Mouse (Mus musculus): ENCODE data around the gene Thsd1. TPM values are rescaled to one million over a fixed set of nuclear protein-coding genes. Genes with fewer than 3 reads are reported as not detected.
A peak's percentile ranks its signal among the peaks of the same experiment; 100 is the strongest.

Gene Thsd1
- polyA plus RNA-seq (2016; fragmentation: Nextera tagmentation; extraction: Ambion mirVana) = 9.2 and 11.4 TPM in 2 replicates

- peak within 1 kb of the TSS; percentile 62 for H3K4me3 ChIP-seq
- no peaks in the 10 kb centered on the region for H3K9me3 ChIP-seq
- 1% methylated on average over 39 of the region's 39 CpGs for WGBS
- DNase-seq (ENCODE audit: low spot score) = peak; percentile 58
- peaks cover 15% of the 10 kb centered on the region for H3K36me3 ChIP-seq
- H3K4me1 ChIP-seq (replicated peaks) = peaks cover 17% of the 10 kb centered on the region
- H3K27ac ChIP-seq = peak within 1 kb of the TSS; percentile 36; the same call in 1 of the 2 replicates
- peaks cover 30% of the 10 kb centered on the region for H3K27me3 ChIP-seq (ENCODE audit: insufficient read depth, poor library complexity, severe bottlenecking)
Observed at GRCm38 (mm10) chr8:22227061-22227877, at the start of gene Thsd1. TSS of gene Thsd1 (plus strand) at chr8:22227313.

- Histone ChIP-seq H3K27me3 (ENCODE audit: insufficient read depth, poor library complexity, severe bottlenecking) (no peaks in the 10 kb centered on the region; the same call in 1 of the 2 replicates), H3K4me1 (replicated peaks) (peaks cover 12% of the 10 kb centered on the region), H3K36me3 (0 out of 2 replicates have a peak, but pooled peaks cover 5% of the 10 kb centered on the region), H3K27ac (peak overlapping the region; percentile 96), H3K9me3 (no peaks in the 10 kb centered on the region), H3K4me3 (peak overlapping the region; percentile 70)
- peak; percentile 41 for DNase-seq (ENCODE audit: low spot score)
- 1% methylated on average over 3 of the region's 3 CpGs for WGBS
Observed at GRCm38 (mm10) chr8:22184884-22185283, 42.2 kb upstream of the Thsd1 start.

DNA sequence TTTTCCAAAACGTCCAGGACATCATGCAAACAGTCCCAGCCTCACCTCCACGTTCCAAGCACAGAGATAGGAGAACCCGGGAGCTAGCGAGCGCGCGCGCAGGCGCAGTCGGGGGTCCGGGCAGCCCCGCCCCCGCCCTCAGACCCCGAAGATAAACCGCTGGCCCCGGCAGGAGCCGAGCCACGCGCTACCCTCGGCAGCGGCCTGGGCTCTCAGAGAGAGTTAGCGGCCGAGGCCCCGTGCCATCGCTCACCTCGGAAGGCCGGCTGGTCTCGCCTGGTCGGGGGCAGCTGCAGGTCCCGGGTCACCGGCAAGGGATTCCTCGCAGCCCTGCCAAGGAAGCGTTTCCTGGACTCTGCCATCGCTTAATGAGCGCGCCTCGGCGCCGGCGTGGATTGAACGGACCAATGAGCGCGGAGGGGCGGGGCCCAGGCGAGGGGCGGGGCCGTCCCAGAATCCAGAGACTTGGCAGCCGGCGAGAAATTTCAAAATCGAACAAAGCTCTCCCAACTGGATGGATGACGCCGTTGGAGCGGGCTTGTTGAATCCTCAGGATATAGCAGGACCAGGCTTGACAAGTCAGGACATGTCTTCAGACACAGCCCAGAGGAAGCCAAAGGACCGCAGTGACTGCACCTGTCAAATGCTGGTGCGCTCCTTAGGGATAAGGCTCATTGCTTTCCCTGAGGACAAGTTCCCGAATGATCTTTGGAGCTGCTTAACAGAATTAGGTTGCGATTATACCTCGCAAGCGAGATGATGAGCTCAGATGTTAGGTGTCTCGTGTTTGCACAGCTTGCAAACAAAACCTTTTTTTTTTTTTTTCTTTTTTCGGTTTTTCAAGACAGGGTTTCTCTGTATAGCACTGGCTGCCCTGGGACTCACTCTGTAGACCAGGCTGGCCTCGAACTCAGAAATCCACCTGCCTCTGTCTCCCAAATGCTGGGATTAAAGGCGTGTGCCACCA is 41.4 kb upstream of the Thsd1 start, which contains the start of gene Ckap2:
Gene Ckap2, minus strand, starts transcription at position 389 of the 967 bp plus-strand sequence.
- H3K9me3 ChIP-seq = no peaks in the 10 kb centered on the region
- peak within 1 kb of the TSS; percentile 96 for H3K27ac ChIP-seq
- peak within 1 kb of the TSS; percentile 70 for H3K4me3 ChIP-seq
- WGBS = 3% methylated on average over 63 of the region's 63 CpGs
- H3K27me3 ChIP-seq (ENCODE audit: insufficient read depth, poor library complexity, severe bottlenecking) = no peaks in the 10 kb centered on the region; the same call in 1 of the 2 replicates
- no peaks in the 10 kb centered on the region for H3K36me3 ChIP-seq
- H3K4me1 ChIP-seq (replicated peaks) = peaks cover 12% of the 10 kb centered on the region
- peak; percentile 97 for DNase-seq (ENCODE audit: low spot score)

DNA sequence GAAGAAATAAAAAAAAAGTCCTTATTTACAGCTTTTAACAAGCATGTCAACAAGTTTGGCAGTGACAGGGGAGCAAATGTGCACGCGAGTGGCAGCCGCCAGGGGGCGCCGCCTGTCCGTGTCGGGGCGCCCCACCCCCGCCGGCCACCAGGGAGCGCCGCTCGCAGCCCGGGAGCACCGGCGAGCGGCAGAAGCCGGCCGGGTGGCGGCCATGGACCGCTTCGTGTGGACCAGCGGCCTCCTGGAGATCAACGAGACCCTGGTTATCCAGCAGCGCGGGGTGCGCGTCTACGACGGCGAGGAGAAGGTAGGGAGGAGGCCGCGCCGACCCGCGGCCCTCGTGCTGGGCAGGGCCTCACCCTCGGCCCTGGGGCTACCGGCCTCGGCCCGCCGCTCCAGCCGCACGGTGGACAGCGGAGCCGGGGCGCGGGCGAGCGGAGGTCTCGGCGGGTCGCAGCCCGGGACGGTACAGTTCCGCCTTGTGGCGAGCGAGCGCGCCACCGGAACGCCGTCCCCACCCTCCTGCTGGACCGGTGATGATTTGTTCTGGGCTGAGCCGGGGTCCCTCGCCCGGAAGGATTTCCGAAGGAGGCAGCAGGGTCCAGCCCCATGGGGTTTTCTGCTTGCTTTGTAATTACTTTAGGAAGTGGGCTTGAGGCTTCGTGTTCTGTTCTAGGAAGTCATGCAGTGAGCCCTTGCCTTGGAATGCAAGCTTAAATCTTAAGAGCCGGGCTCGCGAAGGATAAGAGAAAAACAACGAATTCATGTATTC is 34.3 kb upstream of the Thsd1 start, which contains the start of gene Vps36:
Gene Vps36, plus strand, starts transcription at position 150 of the 772 bp plus-strand sequence.
- H3K9me3 ChIP-seq = no peaks in the 10 kb centered on the region

DNA sequence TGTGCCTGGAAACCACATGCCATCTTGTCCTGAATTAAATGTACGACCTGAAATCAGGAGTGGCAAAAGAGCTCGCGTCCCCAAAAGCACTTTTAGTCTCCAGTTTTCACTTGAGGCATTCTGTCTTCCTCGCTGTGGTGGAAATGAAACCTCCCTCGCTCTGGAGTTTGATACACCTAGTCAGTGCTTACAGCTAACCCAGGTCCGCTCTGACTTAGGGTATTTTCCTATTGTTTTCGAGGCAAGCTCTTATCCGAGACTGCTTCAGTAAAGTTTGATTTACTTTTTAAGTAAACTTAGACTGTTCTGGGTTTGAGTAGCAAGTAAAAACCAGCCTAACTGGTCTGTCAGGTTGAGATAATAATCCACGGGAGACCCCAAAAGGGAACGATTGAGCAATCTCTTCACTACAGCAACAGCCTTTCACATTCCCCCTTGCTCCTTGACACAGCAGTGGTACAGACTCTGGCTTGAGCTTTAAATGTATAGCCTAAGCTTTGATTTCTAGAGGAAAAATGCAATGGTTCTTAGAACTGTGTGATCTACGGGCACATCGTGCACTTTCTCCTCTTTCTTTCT is 33.6 kb upstream of the Thsd1 start:
- Histone ChIP-seq H3K4me3 (peak overlapping the region; percentile 80), H3K9me3 (no peaks in the 10 kb centered on the region), H3K36me3 (peaks cover 6% of the 10 kb centered on the region; the same call in 1 of the 2 replicates), H3K27me3 (ENCODE audit: insufficient read depth, poor library complexity, severe bottlenecking) (no peaks in the 10 kb centered on the region), H3K27ac (peak overlapping the region; percentile 99), H3K4me1 (replicated peaks) (peaks cover 18% of the 10 kb centered on the region)
- no peak for DNase-seq (ENCODE audit: low spot score)
- WGBS = 20% methylated on average over 12 of the region's 12 CpGs

More for the DNA sequence above, 34.3 kb upstream of the Thsd1 start, which contains the start of gene Vps36:
- DNase-seq (ENCODE audit: low spot score) = peak; percentile 89
- under 1% methylated on average over 73 of the region's 73 CpGs for WGBS
- Histone ChIP-seq H3K36me3 (peaks cover 4% of the 10 kb centered on the region; the same call in 1 of the 2 replicates), H3K27me3 (ENCODE audit: insufficient read depth, poor library complexity, severe bottlenecking) (no peaks in the 10 kb centered on the region), H3K4me3 (peak within 1 kb of the TSS; percentile 80), H3K4me1 (replicated peaks) (peaks cover 18% of the 10 kb centered on the region), H3K27ac (peak within 1 kb of the TSS; percentile 99)

- no peak overlapping the region for H3K27ac ChIP-seq
- no peak for DNase-seq (ENCODE audit: low spot score)
- no peak overlapping the region for H3K4me3 ChIP-seq
- peaks cover 7% of the 10 kb centered on the region for H3K9me3 ChIP-seq
- peaks cover 35% of the 10 kb centered on the region for H3K36me3 ChIP-seq
- peaks cover 18% of the 10 kb centered on the region for H3K4me1 ChIP-seq (replicated peaks)
- no peaks in the 10 kb centered on the region for H3K27me3 ChIP-seq (ENCODE audit: insufficient read depth, poor library complexity, severe bottlenecking)
- WGBS = 92% methylated on average over 6 of the region's 6 CpGs
Observed at GRCm38 (mm10) chr8:22197914-22198313, 29.2 kb upstream of the Thsd1 start.

GRCm38 (mm10) chr8:22199481-22199880 is 27.6 kb upstream of the Thsd1 start:
- Histone ChIP-seq H3K4me3 (no peak overlapping the region), H3K9me3 (peaks cover 7% of the 10 kb centered on the region), H3K36me3 (peaks cover 44% of the 10 kb centered on the region), H3K4me1 (replicated peaks) (peaks cover 8% of the 10 kb centered on the region), H3K27ac (no peak overlapping the region), H3K27me3 (ENCODE audit: insufficient read depth, poor library complexity, severe bottlenecking) (no peaks in the 10 kb centered on the region)
- WGBS = 98% methylated on average over 8 of the region's 8 CpGs
- DNase-seq (ENCODE audit: low spot score) = no peak

DNA sequence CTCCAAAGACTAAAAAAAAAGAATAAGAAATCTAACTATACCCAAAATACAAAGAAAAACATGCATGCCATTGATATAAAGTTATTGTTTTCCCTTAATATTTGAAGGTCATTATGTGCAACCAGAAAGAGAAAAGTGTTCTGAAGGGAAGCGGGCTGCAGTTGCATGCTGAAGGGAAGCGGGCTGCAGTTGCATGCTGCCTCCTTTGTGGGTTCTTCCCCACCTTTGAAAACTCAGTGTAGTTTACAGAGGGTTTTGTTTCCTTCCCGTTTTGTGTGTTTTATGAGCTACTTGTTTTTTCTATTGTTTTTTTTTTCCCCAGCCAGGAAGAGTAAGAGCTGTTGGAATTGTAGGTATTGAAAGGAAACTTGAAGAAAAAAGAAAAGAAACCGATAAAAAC is 19.6 kb upstream of the Thsd1 start:
- peaks cover 81% of the 10 kb centered on the region for H3K36me3 ChIP-seq
- DNase-seq (ENCODE audit: low spot score) = no peak
- 85% methylated on average over 4 of the region's 4 CpGs for WGBS

GRCm38 (mm10) chr8:22209012-22209411 is 18.1 kb upstream of the Thsd1 start:
- Histone ChIP-seq H3K9me3 (0 out of 2 replicates have a peak, but pooled peaks cover 3% of the 10 kb centered on the region), H3K27ac (no peak overlapping the region), H3K4me3 (no peak overlapping the region), H3K4me1 (replicated peaks) (no peaks in the 10 kb centered on the region), H3K36me3 (peaks cover 80% of the 10 kb centered on the region), H3K27me3 (ENCODE audit: insufficient read depth, poor library complexity, severe bottlenecking) (no peaks in the 10 kb centered on the region)
- DNase-seq (ENCODE audit: low spot score) = no peak
- 61% methylated on average over 5 of the region's 5 CpGs for WGBS

More for the DNA sequence above, 19.6 kb upstream of the Thsd1 start:
- no peak overlapping the region for H3K4me3 ChIP-seq
- 0 out of 2 replicates have a peak, but pooled peaks cover 3% of the 10 kb centered on the region for H3K9me3 ChIP-seq
- H3K27ac ChIP-seq = no peak overlapping the region
- H3K4me1 ChIP-seq (replicated peaks) = no peaks in the 10 kb centered on the region
- H3K27me3 ChIP-seq (ENCODE audit: insufficient read depth, poor library complexity, severe bottlenecking) = no peaks in the 10 kb centered on the region

- Histone ChIP-seq H3K4me3 (no peak overlapping the region), H3K27me3 (ENCODE audit: insufficient read depth, poor library complexity, severe bottlenecking) (no peaks in the 10 kb centered on the region), H3K27ac (no peak overlapping the region), H3K36me3 (peaks cover 87% of the 10 kb centered on the region), H3K9me3 (0 out of 2 replicates have a peak, but pooled peaks cover 3% of the 10 kb centered on the region), H3K4me1 (replicated peaks) (no peaks in the 10 kb centered on the region)
- WGBS = 97% methylated on average over 10 of the region's 10 CpGs
- DNase-seq (ENCODE audit: low spot score) = no peak
Observed at GRCm38 (mm10) chr8:22214826-22215225, 12.3 kb upstream of the Thsd1 start.

GRCm38 (mm10) chr8:22226361-22226760 is 752 bp upstream of the Thsd1 start:
- Histone ChIP-seq H3K4me1 (replicated peaks) (peaks cover 17% of the 10 kb centered on the region), H3K27me3 (ENCODE audit: insufficient read depth, poor library complexity, severe bottlenecking) (peaks cover 30% of the 10 kb centered on the region), H3K4me3 (no peak overlapping the region), H3K9me3 (no peaks in the 10 kb centered on the region), H3K36me3 (peaks cover 23% of the 10 kb centered on the region), H3K27ac (no peak overlapping the region)
- 70% methylated on average over 8 of the region's 8 CpGs for WGBS
- no peak for DNase-seq (ENCODE audit: low spot score)

Measured in hindbrain, embryonic 10.5 days (tissue).